Mouse (Mus musculus) forebrain, embryonic 12.5 days (tissue): ENCODE results near the gene Nacc2. TPM values are rescaled to one million over a fixed set of nuclear protein-coding genes. Genes with fewer than 3 reads are reported as not detected.

Experiments used
- ATAC-seq: fragments of 200-750 bp; cut with Nextera tagmentation; 2 replicates; pipeline ENCODE4 v1.8.0; 2017; ENCODE audit warnings: moderate TSS enrichment; ENCODE audit not compliant: low FRiP score
- H3K27ac ChIP-seq: fragments of 300-500 bp; sonication (generic); 2 replicates; pipeline ENCODE4 v1.5.1; 2016; ENCODE audit warnings: mild to moderate bottlenecking
- H3K27me3 ChIP-seq: fragments of 300-500 bp; sonication (generic); 2 replicates; pipeline ENCODE4 v1.6.1; 2016; ENCODE audit warnings: mild to moderate bottlenecking
- H3K36me3 ChIP-seq: fragments of 300-500 bp; sonication (generic); replicated peaks from 2 replicates; pipeline ENCODE4 v1.6.1; 2016; ENCODE audit warnings: mild to moderate bottlenecking
- H3K4me1 ChIP-seq: fragments of 300-500 bp; sonication (generic); 2 replicates; pipeline ENCODE4 v1.6.1; 2016
- H3K4me2 ChIP-seq: fragments of 300-500 bp; sonication (generic); 2 replicates; pipeline ENCODE4 v1.6.1; 2016; ENCODE audit warnings: mild to moderate bottlenecking, moderate library complexity
- H3K4me3 ChIP-seq: fragments of 300-500 bp; sonication (generic); replicated peaks from 2 replicates; pipeline ENCODE4 v1.5.1; 2016; ENCODE audit warnings: mild to moderate bottlenecking
- H3K9ac ChIP-seq: fragments of 300-500 bp; sonication (generic); 2 replicates; pipeline ENCODE4 v1.6.1; 2016; ENCODE audit warnings: mild to moderate bottlenecking
- H3K9me3 ChIP-seq: fragments of 300-500 bp; sonication (generic); 2 replicates; pipeline ENCODE4 v1.6.1; 2016
- WGBS: fragments of 180-500 bp; shearing (Covaris S2); methylation state at CpG from one replicate; pipeline ENCODE4 v1.1.7; 2016; 5-methylcytosine and 5-hydroxymethylcytosine counted together
- polyA plus RNA-seq: library from polyadenylated mRNA; unstranded; fragments of >200 nt; fragmentation: Nextera tagmentation; extraction: Ambion mirVana; gene quantifications from 2 replicates; pipeline ENCODE4 v1.2.1, GENCODE M21; 2016

Gene Nacc2
- polyA plus RNA-seq, 1 experiment from 2014 or later: 8.4 TPM

DNA sequence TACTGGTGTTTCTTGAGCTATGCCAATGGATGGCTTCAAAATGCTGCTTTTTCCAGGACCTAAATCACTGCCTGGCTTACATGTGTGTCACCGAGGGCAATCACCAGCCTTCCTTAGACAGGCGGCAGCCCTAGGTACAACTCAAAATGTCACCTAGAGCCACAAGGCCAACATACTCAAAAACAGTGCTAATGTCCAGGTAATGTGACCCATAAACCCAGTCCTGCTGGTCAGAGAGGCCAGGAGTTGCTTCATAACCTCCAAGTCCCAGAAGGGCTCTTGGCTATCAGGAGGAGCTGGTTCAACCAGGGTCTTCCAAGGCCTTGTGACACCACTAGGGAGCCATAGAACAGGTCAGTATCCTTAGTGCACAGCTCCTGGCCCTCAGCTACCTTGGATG is 11.6 kb upstream of the Nacc2 start:
- Histone ChIP-seq H3K36me3 (peaks cover 17% of the 10 kb centered on the region), H3K4me3 (no peak overlapping the region), H3K4me1 (peaks cover 39% of the 10 kb centered on the region), H3K9ac (no peak overlapping the region), H3K27ac (no peak overlapping the region), H3K9me3 (no peaks in the 10 kb centered on the region), H3K4me2 (no peak overlapping the region), H3K27me3 (no peaks in the 10 kb centered on the region)
- 100% methylated on average over 2 of the region's 2 CpGs for WGBS
- no peak for ATAC-seq

- Histone ChIP-seq H3K9ac (peak overlapping the region; percentile 54), H3K27me3 (no peaks in the 10 kb centered on the region), H3K4me1 (peaks cover 25% of the 10 kb centered on the region), H3K4me3 (peak overlapping the region; percentile 20), H3K27ac (peak overlapping the region; percentile 88), H3K36me3 (peaks cover 10% of the 10 kb centered on the region), H3K9me3 (no peaks in the 10 kb centered on the region), H3K4me2 (peak overlapping the region; percentile 50)
- WGBS: 3% methylated on average over 25 of the region's 25 CpGs
- peak; percentile 87 for ATAC-seq
These were observed 9.9 kb upstream of the Nacc2 start for GRCm38 (mm10) chr2:26132628-26133551.

- no peak overlapping the region for H3K9ac ChIP-seq
- no peak overlapping the region for H3K27ac ChIP-seq
- no peaks in the 10 kb centered on the region for H3K27me3 ChIP-seq
- WGBS: 79% methylated on average over 2 of the region's 2 CpGs
- no peaks in the 10 kb centered on the region for H3K9me3 ChIP-seq
- H3K36me3 ChIP-seq: peaks cover 4% of the 10 kb centered on the region; the same call in 1 of the 2 replicates
- ATAC-seq: no peak
- no peak overlapping the region for H3K4me3 ChIP-seq
- H3K4me1 ChIP-seq: peaks cover 25% of the 10 kb centered on the region
- no peak overlapping the region for H3K4me2 ChIP-seq
These were observed 8.3 kb upstream of the Nacc2 start for GRCm38 (mm10) chr2:26131327-26131726.

DNA sequence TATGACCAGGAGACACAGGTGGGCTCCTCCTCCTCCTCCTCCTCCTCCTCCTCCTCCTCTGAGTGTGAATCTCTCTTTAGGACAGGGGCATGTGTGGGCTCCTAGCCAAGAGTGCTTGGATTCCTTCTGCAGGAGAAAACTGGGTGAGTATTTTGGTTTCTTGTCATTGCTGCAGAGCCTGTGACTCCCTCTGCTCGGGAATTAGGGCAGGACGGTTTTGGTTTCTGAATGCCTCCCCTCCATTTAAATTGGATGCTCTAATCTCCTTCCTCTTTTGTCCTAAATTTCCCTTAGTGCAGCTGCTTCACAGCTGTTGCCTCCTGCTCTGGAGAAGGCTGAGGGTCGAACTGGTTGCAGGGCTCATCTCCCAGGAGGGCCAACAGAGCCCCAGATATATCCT is 6.9 kb upstream of the Nacc2 start:
- peak overlapping the region; percentile 13; the same call in 1 of the 2 replicates for H3K9ac ChIP-seq
- ATAC-seq: no peak
- no peaks in the 10 kb centered on the region for H3K27me3 ChIP-seq
- no peak overlapping the region for H3K4me2 ChIP-seq
- H3K36me3 ChIP-seq: no peaks in the 10 kb centered on the region
- H3K27ac ChIP-seq: no peak overlapping the region
- no peak overlapping the region for H3K4me3 ChIP-seq
- no peaks in the 10 kb centered on the region for H3K9me3 ChIP-seq
- 23% methylated on average over 3 of the region's 3 CpGs for WGBS
- peaks cover 25% of the 10 kb centered on the region for H3K4me1 ChIP-seq

DNA sequence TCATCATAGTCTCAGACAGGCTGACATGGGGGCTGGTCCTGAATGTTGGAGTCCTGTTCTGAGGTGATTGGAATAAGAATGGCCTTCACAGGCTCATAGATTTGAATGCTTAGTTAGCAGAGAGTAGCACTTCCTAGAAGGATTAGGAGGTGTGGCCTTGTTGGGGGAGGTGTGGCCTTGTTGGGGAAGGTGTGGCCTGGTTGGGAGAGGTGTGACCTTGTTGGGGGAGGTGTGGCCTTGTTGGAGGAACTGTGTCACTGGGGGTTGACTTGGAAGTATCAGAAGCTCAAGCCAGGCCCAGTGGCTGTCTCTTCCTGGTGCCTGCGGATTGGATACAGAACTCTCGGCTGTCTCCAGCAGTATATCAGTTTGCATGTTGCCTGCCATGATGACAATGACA is 6.3 kb upstream of the Nacc2 start:
- H3K9me3 ChIP-seq: no peaks in the 10 kb centered on the region
- H3K27ac ChIP-seq: no peak overlapping the region
- no peak overlapping the region for H3K4me3 ChIP-seq
- no peak for ATAC-seq
- H3K4me2 ChIP-seq: no peak overlapping the region
- WGBS: 93% methylated on average over 2 of the region's 2 CpGs
- peaks cover 24% of the 10 kb centered on the region for H3K4me1 ChIP-seq
- peaks cover under 1% of the 10 kb centered on the region; the same call in 1 of the 2 replicates for H3K27me3 ChIP-seq
- no peaks in the 10 kb centered on the region for H3K36me3 ChIP-seq
- H3K9ac ChIP-seq: no peak overlapping the region

DNA sequence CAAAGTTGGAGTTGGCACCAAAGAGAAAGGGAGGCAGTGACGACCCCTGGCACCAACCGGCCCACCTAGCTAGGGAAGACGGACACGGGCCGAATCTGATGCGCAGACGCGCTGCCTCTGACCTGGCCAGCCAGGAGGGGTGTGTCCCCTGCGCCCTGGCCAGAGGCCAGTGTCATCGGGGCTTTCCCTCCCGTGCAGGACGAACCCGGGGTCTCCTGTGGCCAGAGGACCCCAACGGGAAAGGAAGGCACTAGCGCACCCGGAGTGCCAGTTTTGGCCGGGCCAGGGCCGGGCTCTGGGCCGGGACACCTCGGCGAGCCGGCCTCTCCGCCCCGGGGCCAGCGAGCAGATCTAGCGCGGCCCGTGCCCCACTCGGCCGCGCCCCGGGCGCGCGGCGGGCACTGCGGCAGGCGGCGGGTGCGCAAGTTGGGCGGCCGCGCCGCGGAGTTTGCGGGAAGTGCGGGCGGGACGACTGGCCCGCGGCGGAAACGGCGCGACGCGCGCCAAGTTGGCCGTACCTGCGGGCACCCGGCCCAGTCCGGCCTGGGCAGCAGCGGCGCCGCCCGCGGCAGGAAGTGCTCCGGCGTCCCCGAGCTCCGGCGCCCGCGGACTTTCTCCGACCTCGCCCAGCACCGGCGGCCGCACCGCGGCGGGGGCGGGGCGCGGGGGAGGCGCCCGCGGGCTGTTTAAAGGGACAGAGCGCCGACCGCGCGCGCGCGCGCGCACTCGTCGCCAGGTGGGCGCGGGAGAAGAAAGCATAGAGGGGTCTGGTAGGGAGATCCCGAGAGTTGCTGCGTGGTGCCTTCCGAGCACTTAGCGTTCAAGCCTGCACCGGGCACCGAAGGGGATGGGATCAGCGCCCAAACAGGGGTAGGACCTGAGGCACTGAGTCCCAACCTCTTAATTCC is 595 bp downstream of the Nacc2 start:
- H3K36me3 ChIP-seq: no peaks in the 10 kb centered on the region
- ATAC-seq: peak; percentile 51
- H3K27me3 ChIP-seq: peaks cover 50% of the 10 kb centered on the region
- peaks cover 18% of the 10 kb centered on the region for H3K4me1 ChIP-seq
- peak overlapping the region; percentile 98 for H3K4me2 ChIP-seq
- peak overlapping the region; percentile 80 for H3K4me3 ChIP-seq
- H3K9me3 ChIP-seq: no peaks in the 10 kb centered on the region
- H3K27ac ChIP-seq: no peak overlapping the region
- H3K9ac ChIP-seq: peak overlapping the region; percentile 67
- WGBS: under 1% methylated on average over 100 of the region's 109 CpGs

- H3K36me3 ChIP-seq: no peaks in the 10 kb centered on the region
- H3K4me1 ChIP-seq: peaks cover 18% of the 10 kb centered on the region
- H3K4me2 ChIP-seq: peak overlapping the region; percentile 98
- no peak for ATAC-seq
- peak overlapping the region; percentile 80 for H3K4me3 ChIP-seq
- H3K9me3 ChIP-seq: no peaks in the 10 kb centered on the region
- H3K27me3 ChIP-seq: peaks cover 57% of the 10 kb centered on the region
- 15% methylated on average over 17 of the region's 17 CpGs for WGBS
- no peak overlapping the region for H3K9ac ChIP-seq
- no peak overlapping the region for H3K27ac ChIP-seq
These were observed 1.4 kb downstream of the Nacc2 start for GRCm38 (mm10) chr2:26121541-26122083.

GRCm38 (mm10) chr2:26119626-26120025 is 3.4 kb downstream of the Nacc2 start:
- H3K4me3 ChIP-seq: no peak overlapping the region
- no peaks in the 10 kb centered on the region for H3K36me3 ChIP-seq
- WGBS: 71% methylated on average over 2 of the region's 2 CpGs
- no peaks in the 10 kb centered on the region for H3K9me3 ChIP-seq
- H3K9ac ChIP-seq: no peak overlapping the region
- peaks cover 18% of the 10 kb centered on the region for H3K4me1 ChIP-seq
- ATAC-seq: no peak
- H3K4me2 ChIP-seq: no peak overlapping the region
- H3K27me3 ChIP-seq: peaks cover 76% of the 10 kb centered on the region
- H3K27ac ChIP-seq: no peak overlapping the region

- H3K4me1 ChIP-seq: peaks cover 18% of the 10 kb centered on the region
- no peaks in the 10 kb centered on the region for H3K9me3 ChIP-seq
- H3K36me3 ChIP-seq: no peaks in the 10 kb centered on the region
- H3K9ac ChIP-seq: no peak overlapping the region
- H3K4me3 ChIP-seq: no peak overlapping the region
- ATAC-seq: no peak
- H3K27me3 ChIP-seq: peaks cover 74% of the 10 kb centered on the region
- WGBS: 25% methylated on average over 2 of the region's 2 CpGs
- no peak overlapping the region for H3K27ac ChIP-seq
- no peak overlapping the region for H3K4me2 ChIP-seq
These were observed 3.8 kb downstream of the Nacc2 start for GRCm38 (mm10) chr2:26119310-26119592.

DNA sequence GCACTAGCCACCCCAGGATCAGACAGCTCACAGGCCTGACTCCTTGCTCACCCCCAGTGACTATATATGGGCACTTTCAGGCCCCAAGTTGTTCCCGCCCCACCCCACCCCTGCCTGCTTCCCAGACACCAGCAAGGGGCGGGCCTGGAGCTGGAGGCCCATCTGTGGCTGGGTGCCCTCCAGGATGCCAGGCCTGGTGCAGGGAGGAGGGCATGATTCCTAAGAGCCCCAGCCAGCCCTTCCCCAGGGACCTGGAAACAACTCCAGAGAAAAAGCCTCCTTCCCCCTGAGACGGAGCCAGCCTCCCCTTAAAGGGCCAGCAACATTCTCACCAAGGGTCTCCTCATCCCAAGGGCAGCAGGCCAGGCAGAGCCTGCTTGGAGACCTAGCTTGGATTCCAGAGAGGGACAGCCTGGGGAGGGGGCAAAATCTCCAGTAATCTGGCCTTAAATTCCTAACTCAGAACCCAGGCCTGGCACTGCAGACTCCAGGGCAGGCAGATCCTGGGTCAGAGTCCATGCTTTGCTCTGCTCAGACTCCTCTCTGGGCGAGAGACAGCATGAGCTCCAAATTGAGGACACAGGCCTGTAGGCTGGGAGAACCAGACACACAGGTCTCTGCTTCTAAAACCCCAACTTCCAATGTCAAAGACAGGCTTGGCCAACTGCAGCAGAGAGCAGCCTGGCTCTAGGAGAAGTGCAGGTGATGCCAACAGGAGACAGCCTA is 4.3 kb downstream of the Nacc2 start:
- Histone ChIP-seq H3K4me2 (no peak overlapping the region), H3K27ac (no peak overlapping the region), H3K9me3 (no peaks in the 10 kb centered on the region), H3K9ac (peak overlapping the region; percentile 33), H3K27me3 (peaks cover 69% of the 10 kb centered on the region), H3K4me3 (no peak overlapping the region), H3K4me1 (peaks cover 18% of the 10 kb centered on the region), H3K36me3 (no peaks in the 10 kb centered on the region)
- ATAC-seq: no peak
- 56% methylated on average over 4 of the region's 4 CpGs for WGBS

- Histone ChIP-seq H3K27ac (no peak overlapping the region), H3K4me3 (no peak overlapping the region), H3K4me1 (peaks cover 11% of the 10 kb centered on the region), H3K4me2 (no peak overlapping the region), H3K27me3 (peaks cover 60% of the 10 kb centered on the region), H3K9me3 (no peaks in the 10 kb centered on the region), H3K9ac (no peak overlapping the region), H3K36me3 (no peaks in the 10 kb centered on the region)
- WGBS: 28% methylated on average over 1 of the region's 1 CpGs
- ATAC-seq: no peak
These were observed 5.4 kb downstream of the Nacc2 start for GRCm38 (mm10) chr2:26117580-26117979.

DNA sequence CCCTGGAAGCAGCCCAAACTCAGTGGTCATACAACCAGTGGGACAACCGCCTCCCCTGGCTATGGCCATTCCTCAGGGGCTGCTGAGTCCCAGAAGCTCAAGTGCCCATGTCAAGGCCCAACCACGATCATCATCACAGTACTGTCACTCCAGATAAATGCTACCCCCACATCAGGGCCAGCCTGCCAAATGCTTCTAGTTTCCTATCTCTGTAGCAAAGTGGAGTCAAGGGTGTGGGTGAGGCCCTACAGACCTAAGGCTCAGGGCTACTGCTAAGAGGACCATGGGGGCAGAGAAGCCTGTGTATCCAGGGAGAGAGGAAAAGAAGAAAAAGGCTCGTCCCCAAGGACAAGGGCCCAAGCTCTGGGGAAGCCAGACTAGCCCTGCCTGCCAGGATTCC is 6.5 kb downstream of the Nacc2 start:
- Histone ChIP-seq H3K4me3 (no peak overlapping the region), H3K27me3 (peaks cover 53% of the 10 kb centered on the region), H3K9ac (no peak overlapping the region), H3K4me1 (peaks cover 3% of the 10 kb centered on the region; the same call in 1 of the 2 replicates), H3K9me3 (no peaks in the 10 kb centered on the region), H3K36me3 (no peaks in the 10 kb centered on the region), H3K4me2 (no peak overlapping the region), H3K27ac (no peak overlapping the region)
- WGBS: 77% methylated on average over 3 of the region's 3 CpGs
- ATAC-seq: no peak
